In genomic region chr6:96053476-96053875, GRCm38 (mm10) we compare ENCODE assay signal across 20 mouse cellular contexts. TPM values are rescaled to one million over a fixed set of nuclear protein-coding genes. Genes with fewer than 3 reads are reported as not detected.
"Had no signal": no experiment of that assay in that cellular context is flagged by ENCODE, and none has a peak within 500 bp of the region (broad histone marks: within the 10 kb centered on the region; RNA-seq: fewer than 3 reads in every experiment).

No protein-coding gene starts in this region.

- H3K9me3 ChIP-seq: lung, embryonic 15.5 days; megakaryocyte, embryonic 14.5 days; midbrain, embryonic 13.5 days; midbrain, embryonic 15.5 days; neural tube, embryonic 12.5 days had no signal

- ATAC-seq: lung, postnatal 0 days; midbrain, embryonic 13.5 days; midbrain, embryonic 15.5 days had no signal

- H3K4me3 ChIP-seq: lung, embryonic 15.5 days; megakaryocyte, embryonic 14.5 days; midbrain, embryonic 13.5 days; midbrain, embryonic 15.5 days; neural tube, embryonic 12.5 days had no signal

- H3K27me3 ChIP-seq: lung, embryonic 15.5 days; megakaryocyte, embryonic 14.5 days; midbrain, embryonic 13.5 days; midbrain, embryonic 15.5 days; neural tube, embryonic 12.5 days had no signal

- H3K27ac ChIP-seq: lung, embryonic 15.5 days; macrophage; midbrain, embryonic 13.5 days; midbrain, embryonic 15.5 days; neural tube, embryonic 12.5 days had no signal

- DNase-seq: lung, adult 2 months; lung, postnatal 14 days; lung, postnatal 36 days; right cerebral cortex, postnatal 25 days; right cerebral cortex, postnatal 4 days; spleen, adult 18-20 months; thymus, adult 18-20 months; thymus, postnatal 14 days; thymus, postnatal 36 days had no signal

- H3K36me3 ChIP-seq: lung, embryonic 15.5 days; midbrain, embryonic 13.5 days; midbrain, embryonic 15.5 days; neural tube, embryonic 12.5 days had no signal

- H3K4me2 ChIP-seq: lung, embryonic 15.5 days; midbrain, embryonic 11.5 days; midbrain, embryonic 13.5 days; midbrain, embryonic 15.5 days; neural tube, embryonic 12.5 days had no signal

- H3K4me1 ChIP-seq: lung, embryonic 15.5 days; megakaryocyte, embryonic 14.5 days; midbrain, embryonic 13.5 days; midbrain, embryonic 15.5 days; neural tube, embryonic 12.5 days had no signal

- H3K9ac ChIP-seq: lung, embryonic 15.5 days; midbrain, embryonic 13.5 days; midbrain, embryonic 15.5 days; neural tube, embryonic 12.5 days had no signal

RNA-seq across cellular contexts. Expression of gene Fam19a1, which starts 59.5 kb away (rescaled TPM):
- total RNA-seq: megakaryocyte progenitor cell, adult 5-6 weeks; monocyte, adult 5-6 weeks; neutrophil, adult 5-6 weeks had no signal
- polyA plus RNA-seq: macrophage had no signal
